Mouse (Mus musculus) gastrocnemius, adult 8-10 months (tissue): ENCODE measurements at regions not wholly inside any gene's neighbourhood (a gene's known extent, or its start where the extent isn't known, plus 50 kb on each side); places are given as distances from the start of the nearest gene placed in this dataset.
A peak's percentile ranks its signal among the peaks of the same experiment; 100 is the strongest.

Source experiments
- DNase-seq, 2 experiments: peaks; one replicate each; pipeline ENCODE4 v3.0.0; 2022; ENCODE audit warnings: low spot score in 2 of 2

DNA sequence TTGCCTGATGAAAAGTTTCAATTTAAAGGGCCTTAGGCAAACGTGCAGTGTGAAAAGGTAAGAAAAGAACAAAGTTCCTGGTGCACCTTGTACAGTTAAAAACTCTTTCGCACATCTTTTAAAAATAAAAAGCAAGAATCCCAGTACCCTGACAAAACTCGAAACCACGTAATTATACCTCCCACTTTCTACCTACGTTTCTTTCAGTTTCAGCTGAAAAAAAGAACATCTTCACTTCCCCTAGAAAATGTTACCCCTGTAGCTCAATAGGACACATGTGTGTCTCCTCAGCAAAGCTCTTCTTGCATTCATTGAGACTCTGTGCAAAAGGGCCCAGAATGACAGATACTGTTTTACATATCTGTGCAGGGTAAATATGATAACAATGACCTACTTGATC, 113.2 kb downstream of the Spry2 start:
- no peak for DNase-seq

DNA sequence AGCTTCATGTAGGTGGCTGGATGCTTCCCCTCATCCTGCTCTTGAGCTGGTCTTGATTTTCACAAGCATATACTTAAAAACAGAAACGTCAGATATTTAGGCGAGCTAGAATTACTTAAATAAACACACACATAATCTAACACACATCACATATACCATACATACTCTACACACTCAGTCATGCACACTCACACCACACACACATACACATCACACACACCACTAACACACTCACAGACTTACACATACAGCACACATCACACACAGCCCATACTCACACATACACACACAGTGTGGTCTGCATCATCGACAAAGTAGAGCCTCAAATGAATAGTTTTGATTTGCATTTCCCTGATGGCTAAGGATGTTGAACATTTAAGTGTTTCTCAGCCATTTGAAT, 116.9 kb downstream of the Spry2 start:
- DNase-seq: no peak

DNA sequence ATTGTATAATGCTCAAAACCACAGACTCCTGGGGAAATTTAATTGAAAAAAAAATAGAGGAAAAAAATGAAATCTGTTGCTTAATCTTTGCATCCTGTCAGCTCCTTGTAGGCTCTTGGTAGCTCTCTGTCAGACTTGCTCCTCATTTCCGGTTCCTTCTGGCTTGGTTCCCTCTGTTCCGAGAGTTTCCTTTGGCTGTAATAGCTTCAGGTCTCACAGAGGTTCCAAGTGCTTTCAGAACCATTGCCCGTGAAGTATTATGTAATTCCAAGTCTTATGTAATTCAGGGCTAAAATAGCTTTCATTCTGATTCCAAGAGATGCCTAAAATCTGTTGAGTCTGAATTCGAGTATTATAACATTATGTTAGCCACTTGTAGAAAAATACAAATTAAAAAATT, 117.3 kb downstream of the Spry2 start:
- peak; percentile 37 to 55 for DNase-seq

DNA sequence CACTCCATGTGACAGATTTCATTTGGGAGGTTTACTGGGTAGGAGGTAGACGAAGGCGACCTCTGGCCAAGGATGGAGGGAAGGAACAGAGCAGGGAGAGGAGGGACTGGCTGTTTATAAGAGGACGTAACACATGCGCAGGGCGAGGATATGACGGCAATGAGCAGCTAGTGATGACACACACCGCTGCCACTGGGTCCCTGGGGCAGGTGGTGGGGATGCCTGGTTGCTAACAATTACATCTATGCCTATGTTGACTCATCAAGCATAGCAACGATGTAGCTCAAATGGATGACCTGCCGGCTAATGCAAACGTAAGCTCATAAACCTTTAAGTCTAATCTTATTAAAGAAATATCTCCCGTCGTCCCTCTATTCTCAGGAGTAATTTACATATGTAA, 122.9 kb downstream of the Spry2 start:
- no peak for DNase-seq

DNA sequence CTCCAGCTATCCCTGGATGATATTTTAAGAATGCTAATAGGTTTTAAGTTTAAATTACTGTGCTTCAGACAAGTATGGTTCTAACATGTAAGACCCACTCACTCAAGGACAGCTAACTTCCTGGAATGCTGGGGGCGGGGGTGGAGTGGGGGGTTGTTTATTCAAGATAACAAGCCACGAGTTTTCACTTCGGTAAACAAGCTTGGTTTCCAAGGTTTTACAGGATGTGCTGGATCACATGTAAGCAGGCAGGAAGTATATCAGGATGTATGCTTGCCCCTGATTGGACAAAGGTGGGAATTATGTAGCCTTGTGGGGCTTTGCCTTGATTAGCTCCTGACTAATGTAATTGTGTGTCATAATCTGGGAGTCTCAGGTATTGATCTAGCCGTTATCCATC, 129.5 kb downstream of the Spry2 start:
- DNase-seq: no peak

DNA sequence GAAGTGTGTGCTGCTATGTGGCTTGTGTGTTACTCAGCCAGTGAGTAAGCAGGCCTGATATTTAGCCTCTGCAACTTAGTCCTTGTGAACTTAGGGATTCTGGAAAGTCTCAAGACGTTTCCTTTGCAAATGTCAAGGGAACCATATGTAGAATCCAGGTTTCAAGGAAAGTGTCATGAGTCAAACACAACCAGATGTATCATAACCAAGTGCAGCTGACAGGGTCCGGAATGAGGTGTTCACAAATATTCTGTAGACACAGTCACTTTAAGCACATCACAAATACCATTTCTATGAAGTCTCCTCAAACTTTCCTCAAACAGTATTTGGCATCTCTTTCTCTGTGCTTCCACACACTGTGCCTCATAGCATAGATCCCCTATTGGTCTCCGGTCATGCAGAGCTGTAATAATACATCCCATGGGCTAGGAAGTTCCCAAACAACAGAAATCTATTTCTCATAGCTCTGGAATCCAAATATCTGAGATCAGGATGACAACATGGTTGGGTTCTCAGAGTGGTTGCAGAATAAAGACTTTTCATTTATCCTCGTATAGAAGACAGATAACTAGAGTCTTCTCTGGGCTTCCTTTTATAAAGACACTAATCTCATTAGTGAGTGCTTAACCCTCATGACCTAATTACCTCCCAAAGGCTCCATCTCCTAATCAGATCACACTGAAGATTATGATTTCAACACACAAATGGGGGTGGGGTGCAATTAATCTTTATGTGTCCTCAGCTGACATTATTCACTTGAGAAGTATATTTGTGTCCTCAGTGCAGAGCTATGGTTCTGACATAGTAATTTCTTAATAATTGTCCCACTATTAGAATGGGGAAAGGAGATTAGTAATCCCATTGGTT, 143.9 kb downstream of the Spry2 start:
- no peak for DNase-seq

DNA sequence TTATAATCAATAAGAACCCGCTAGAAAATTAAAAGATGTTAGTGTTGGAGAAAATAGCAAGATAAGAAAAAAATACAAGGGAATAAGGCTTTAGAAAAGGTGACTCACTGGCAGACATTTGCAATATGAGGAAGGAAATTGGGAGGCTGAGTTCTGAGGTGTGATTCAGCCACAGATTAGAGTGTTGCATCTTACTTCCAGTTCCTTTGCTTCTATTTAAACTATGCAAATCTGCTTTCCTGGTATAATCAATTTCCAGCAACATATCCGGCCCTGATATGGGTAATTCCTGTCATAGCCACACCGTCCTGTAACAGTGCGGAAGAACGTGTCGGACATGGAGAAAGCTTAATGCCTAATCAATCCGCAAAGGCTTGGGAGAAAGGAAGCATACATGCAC, 144.9 kb downstream of the Spry2 start:
- DNase-seq: no peak

DNA sequence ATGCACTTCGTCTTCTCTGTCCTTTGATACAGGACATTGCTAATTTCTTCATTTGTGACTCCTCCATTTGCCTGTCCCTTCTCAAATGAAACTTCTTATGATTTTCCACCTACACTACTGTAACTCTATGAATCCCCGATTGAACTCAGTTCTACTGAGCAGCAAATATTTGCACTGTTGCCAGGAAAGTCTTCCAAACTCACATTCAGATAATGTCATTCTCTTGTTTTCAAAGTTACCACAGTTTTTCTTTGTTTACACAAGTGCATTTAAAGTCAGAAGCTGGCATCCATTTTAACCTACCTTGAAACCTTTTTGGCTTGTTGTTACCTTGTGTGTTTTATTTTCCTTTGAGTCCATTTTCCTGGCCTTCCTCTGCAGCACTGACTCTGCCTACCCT, 152.0 kb downstream of the Spry2 start:
- no peak for DNase-seq

DNA sequence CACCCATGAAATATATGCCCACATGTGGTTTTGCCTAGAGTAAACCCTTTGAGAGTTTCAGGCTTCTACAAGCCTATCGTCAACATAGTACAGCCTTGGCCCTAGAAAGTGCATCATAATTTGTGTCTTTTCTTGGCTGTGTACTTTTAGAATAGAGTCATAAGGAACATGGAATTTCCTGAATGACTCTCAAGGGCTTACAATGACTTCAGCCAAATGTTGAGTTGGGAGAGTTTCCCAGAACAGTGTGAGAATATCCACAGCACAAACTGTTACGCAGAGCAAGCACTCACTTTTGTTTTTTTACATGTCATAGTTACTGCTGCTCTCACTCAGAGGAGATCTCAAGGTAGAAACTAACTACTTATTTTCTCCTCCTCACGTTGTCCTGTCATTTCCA, 152.5 kb downstream of the Spry2 start:
- peak in 1 of 2 experiments; percentile 13 for DNase-seq

DNA sequence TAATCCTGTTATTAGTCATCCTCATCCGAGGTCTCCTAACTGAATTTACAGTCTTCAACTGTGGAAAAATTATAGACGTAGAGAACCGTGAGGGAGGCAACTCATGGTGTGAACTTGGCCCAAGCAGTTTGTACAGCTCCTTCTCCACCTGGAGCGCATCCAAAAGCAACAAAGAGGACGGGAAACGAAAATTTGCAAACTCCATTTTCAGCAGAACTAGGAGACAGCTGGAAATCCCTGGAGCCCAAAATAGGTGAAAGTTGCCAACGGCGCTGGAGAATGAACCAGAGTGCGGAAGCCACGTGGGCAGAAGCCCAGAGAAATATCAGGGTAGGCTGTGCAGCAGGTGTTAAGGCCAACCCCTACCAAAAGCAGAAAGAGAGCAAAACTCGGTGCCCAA, 155.7 kb downstream of the Spry2 start:
- peak; percentile 39 to 61 for DNase-seq

DNA sequence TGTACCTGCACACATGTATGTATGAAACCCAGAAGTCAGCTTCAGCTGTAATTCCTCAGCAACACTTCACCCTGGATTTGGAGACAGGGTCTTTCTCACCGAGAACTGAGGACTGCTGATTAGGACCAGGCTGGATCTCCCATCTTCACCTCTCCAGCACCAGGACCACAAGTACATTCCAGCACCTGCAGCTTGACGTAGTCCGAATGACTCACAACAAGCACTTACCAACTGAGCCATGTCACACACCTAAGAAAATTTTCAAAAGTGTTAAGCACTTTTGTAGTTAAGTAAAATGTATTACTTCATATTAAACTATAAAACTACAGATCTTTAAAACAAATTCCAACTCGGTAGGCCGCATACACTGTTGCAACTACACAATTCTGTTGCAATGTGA, 158.1 kb downstream of the Spry2 start:
- DNase-seq: no peak

DNA sequence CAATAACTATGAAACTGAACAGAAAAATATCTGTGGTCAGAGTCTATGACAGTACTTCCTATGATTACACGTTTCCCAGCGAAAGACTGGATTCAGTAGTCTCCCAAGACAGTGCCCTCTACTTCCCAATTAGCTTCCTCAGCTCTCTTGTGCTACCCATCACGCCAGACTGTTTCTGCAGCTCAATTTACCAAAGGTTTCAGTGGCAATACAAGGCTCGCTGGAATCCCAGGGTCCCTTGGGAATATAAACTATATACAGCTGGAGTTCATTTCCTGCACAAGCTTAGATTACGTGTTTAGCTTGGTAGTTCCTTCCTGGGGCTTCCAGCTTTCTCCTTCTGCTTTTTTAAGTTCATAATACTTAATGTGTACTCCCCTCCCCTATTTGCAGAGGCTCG, 160.3 kb downstream of the Spry2 start:
- DNase-seq: no peak

DNA sequence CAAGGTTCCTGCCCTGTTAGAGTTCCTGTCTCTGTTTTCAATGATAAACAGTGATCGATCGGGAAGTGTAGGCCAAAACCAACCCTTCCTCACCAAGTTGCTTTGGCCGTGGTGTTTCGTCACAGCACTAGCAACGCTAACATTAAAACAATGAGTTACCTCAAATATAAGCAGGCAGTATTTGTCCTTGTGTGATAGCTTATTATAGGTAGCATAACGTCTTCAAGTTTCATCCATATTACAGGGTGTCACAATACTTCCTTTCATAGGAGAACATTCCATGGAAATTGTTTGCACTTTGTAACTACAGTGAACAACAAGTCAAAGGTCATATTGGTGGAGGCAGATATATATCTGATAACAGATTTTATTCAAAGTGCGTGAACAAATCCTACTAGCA, 162.3 kb downstream of the Spry2 start:
- no peak for DNase-seq

DNA sequence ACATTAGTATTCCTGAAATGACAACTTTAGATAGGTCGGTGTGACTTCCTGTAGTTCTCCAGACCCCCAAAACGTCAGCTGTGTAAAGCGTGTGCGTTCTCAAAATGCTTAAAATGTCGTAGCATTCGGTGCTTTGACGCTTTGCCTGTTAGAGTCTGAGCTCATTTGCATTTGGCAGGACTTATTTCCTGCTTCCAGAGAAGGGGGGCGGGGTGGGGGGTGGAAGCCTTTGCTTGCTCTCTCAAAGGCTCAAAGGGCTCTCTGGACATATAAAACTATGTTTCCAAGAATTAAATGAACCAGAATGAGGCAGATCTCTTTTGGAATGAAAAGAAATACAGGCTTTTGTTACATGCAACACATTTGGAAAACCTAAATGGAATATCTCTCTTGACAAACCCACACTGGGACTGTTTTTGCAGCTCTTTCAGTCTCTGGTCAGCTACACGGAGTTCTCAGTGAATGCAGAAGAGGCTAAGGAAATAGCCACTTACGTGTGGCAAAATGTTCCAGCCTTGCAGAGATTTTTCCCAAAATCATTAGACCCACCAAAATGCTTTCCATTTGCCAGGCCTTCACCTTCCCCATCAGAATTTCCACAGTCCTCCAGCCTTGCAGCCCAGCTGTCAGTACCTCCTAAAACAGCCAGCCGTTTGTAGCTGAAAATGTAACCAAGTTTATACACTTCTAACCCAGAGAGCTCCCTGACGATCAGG, 163.4 kb downstream of the Spry2 start:
- no peak for DNase-seq

DNA sequence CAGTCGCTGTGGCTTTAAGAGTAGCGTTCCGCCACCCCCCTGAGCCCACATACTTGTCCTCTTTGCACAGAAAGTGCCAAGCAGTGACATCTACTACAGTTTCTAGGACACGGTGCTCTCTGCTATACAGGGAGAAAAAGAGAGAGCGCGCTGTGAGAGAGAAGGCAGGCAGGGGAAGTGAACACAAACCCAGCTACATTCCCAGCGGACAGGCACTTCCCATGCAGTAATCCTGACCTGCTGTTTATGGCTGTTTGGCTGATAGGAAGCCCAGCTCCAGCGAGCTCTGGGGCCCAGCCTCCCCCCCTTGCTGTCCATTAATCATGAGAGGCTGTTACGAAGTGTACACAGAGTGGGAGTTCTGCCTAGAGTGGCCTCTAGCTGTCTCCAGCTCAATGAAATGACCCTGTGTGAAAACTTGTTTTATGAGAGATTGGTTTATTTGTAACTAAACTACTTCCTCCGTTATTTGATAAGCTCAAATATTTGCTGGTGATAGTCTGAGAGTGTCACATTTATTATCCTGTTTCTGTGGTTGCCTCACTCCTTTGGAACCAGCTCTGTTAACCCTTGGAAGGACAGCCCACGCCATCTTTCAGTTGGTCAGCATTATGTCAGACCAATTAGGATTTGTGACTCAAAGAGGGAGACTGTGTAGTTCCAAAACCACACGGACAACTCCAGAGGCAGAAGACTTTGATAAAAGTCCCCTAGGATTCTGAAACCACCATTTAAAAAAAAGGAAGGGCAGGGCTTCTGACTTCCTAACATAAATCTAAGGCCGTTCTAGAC, 164.2 kb downstream of the Spry2 start:
- peak; percentile 72 for DNase-seq

DNA sequence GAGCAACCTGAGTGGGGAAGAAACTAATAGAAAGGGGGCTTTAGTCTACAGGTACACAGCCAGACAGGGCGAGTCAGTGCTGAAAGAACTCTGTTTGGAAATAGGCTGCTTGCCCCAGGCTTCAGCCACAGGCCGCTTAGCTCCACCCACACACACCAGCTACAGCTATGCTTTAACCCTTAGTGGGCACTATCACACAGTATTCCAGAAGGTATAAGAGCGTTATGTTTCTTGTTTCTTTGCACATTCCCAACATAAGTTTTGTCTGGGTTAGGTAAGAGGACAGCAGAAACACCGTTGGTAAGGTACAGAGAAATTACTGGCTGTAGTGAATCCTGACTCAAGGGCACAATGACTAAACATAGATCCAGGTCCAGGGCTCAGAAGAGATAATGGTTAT, 165.8 kb downstream of the Spry2 start:
- no peak for DNase-seq

DNA sequence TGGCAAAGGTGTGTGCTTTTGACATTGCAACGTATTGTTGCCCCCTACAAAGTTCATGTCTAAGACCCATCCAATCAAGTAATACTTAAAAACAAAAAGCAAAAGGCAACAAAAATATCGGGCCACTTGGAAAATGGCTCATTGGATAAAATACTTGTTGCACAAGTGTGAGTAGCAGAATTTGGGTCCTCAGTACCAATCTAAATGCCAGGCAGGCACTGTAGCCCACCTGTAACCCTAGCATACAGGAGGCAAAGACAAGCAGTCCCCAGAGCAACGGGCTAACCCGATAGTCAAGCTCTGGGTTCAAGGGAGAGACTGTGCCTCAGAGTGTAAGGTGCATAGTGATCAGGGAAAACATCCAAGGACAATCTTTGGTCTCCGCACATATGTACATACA, 167.8 kb downstream of the Spry2 start:
- DNase-seq: no peak

DNA sequence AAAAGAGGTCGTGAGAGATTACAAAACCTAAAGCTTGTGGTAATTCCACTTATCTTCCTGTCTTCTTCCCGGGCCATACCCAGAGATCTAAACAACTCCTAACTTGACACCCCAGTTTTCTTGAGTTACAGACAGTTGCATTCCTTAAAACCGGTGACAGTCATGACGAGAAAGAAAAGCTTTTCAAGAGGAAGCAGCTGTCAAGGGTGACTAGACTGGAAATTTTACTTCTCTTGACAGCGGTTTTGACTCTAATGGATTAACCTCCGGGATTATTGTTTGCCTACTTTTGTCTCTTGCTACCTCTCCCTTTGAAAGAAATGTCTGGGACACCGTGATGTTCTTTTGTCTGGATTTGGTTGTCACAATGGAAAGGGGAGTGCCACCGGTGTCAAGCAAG, 170.9 kb downstream of the Spry2 start:
- DNase-seq: no peak

DNA sequence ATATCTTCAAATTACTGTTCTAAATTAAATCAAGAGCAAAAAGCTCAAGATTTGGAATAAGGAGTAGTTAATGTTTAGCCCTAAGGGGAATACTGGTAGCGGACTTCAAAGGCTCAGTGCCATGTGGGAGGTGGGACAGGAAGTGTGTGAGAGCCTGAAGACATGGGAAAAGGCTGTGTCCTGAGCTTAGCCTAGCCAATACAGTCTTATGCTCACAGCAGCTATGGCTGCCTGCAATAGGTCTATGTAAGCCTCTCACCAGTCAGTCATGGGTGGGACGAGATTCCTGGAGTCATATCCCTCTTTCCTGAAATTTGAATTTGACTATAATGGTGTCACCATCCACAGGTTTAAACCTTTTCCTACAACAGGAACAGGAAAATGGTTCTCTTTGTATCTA, 173.7 kb downstream of the Spry2 start:
- no peak for DNase-seq

DNA sequence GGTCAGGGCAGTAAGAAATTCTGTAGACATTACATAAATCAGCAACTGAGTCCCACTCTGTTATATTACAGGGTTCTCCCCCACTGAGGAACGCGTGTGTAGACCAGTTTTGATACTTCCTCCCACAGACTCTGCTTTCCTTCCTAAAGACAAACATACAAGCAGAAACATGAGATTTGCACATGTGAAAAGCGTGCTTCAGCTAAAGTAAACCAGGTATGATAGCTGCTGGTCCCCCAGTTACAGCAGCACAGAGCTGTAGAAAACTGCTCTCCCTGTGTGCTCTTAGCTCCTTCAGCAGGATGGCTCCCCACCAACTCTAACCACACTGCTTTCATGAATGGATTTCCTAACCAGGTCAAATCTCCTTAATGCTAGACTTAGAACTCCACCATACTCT, 175.0 kb downstream of the Spry2 start:
- no peak for DNase-seq

DNA sequence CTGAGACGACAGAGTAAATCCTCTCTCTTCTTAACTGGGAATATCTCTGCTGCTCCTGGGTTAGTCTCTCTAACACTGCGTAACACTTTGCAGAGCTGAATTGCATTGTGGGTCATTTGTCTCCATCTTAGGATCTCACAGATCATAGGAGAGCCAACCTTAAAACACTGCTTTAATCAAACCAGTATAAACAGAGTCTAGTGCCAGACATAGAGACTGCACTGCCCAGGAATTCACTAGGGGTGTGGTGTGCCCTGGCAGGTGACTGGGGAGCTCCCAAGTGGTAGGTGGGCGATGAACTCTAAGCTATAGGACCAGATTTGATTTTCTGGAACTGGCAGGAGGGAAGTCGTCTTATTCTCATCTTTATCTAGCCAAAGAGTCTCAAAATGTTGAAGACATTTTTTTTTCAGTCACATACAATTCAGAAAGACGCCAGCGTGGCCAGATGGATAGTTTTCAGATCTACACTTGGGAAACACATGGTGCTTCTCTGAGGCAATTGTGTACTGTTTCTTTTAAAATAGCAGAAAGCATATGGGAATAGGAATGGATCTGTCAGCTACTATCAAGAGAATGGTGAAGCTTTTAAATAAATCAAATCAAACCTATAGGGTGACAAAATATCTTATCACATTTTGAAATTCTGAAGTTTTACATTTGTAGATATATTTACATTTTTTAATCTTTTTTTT, 175.7 kb downstream of the Spry2 start:
- no peak for DNase-seq
